Mouse (Mus musculus): ENCODE results near the gene Wdr34.

Wdr34 gene

GRCm38 (mm10) chr2:30048699-30049388, at the start of gene Wdr34:
Gene Wdr34 (minus strand): TSS chr2:30048881.
- peak; percentile 91 to 98 for DNase-seq (ENCODE audit: low spot score in 2 of 2)

DNA sequence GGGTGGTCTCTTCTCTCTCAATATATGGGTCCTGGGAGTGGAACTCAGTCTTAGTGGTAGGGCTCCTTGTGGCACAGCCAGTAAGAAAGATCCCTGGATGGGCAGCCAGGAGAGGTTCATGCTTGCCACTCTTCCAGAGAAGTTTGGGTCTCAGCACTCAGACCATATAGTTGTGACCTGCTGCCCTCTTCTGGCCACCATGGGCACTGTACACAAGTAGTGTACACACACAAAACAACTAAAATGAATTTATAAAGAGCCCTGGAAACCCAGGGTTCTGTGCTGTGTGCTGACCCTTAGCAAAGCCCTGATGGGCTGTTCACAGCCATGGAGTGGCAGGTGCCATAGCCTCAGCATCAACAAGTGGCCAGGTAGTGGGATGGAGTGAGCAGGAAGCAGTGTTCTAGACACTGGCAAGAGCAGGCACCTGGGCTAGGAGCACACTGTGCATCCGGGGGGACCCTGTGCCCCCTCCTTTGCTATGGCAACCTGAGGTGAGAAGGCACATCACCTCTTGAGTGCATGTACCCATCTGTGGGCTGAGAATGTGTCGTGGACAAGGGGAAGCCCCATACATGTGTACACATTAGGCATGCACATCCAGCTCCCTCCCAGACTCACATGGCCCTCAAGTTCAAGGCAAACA, 47.3 kb upstream of the Wdr34 start:
- DNase-seq (ENCODE audit: low spot score in 2 of 2): peak in 1 of 2 experiments; percentile 27

DNA sequence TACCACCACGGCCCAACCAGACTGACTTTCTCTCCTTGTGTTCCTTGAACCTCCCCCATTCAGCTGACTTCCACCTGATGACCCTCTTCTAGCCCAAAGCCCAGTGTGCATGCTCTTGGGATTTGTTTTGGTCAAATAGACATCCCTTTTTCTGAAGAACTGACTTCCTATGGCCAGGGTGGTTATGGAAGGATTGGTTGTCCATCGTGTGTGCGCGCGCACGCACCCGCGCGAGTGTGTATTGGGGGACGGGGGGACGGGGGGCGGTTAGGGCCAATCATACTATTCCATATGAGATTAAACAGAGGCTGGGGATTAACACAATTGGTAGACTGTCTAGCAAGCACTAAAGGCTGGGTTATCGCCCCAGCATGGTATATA, 45.5 kb upstream of the Wdr34 start:
- DNase-seq (ENCODE audit: low spot score in 2 of 2): no peak

DNA sequence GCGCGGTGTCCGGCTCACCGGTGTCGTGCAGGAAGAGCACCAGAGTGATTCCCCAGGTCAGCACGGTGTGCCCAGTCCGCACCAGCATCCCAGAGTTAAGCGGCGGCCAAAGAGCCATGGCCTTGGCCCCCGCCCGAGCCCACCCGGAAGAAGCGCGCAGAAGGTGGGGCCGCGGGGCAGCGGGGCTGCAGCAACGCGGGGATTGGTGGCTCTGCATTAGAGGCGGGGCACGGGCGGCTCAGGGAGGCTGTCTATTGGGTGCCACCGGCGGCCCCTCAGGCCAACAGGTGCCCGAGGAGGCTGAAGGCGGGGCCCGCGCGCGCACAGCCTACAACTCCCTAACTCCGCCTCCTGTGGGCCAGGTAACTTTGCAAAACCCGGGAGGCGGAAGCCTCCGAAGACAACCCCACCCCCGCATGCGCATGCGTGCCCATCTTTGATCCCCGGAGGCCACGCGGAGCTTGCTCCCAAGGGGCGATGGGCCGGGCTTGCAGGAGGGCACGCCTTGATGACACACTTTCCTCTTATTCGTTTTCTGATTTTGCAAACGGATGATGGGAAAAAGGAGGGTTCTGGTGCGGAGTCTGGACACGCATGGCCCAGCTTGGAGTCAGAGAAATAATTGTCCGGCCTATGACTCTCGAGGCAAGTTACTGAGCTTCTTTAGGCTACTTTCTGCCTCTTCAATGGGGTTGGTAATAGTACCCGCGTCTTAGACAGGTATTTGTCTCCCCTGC, 45.0 kb upstream of the Wdr34 start, which contains the start of gene Zdhhc12:
Zdhhc12 (minus strand) TSS at position 178 of the 737 bp plus-strand sequence.
- DNase-seq (ENCODE audit: low spot score in 2 of 2): peak; percentile 92

DNA sequence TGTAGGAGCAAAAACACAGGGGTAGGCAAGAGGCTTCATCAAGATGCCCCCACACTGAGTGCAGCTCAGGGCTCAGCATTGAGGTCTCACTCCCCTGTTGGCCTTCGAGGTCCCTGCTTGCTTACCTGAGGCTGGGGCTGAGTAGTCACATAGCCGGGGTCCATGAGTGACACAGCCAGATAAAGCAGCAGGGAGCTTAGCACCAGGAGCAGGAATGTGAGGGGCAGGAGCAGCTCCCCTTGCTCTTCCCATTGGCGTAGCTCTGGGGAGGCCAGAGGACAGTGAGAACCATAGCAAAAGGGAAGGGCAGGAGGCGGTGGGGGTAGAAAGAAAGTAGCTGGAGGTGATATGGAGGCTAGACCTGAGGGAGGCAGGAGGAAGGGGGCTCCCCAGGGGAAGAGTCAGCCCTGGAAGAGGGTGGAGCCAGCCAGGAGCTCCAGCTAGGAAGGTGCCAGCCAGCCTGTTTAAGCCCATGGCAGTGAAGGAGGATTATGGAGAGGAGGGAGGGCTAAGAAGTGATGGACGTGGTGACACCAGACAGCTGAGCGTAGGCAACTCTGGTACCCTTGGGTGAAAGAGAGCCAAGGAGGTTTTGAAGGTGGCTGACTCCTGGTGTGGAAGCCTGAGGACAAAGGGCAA, 43.7 kb upstream of the Wdr34 start:
- DNase-seq (ENCODE audit: low spot score in 2 of 2): no peak

- DNase-seq (ENCODE audit: low spot score in 2 of 2): no peak
These were observed 42.8 kb upstream of the Wdr34 start for GRCm38 (mm10) chr2:30091521-30091920.

DNA sequence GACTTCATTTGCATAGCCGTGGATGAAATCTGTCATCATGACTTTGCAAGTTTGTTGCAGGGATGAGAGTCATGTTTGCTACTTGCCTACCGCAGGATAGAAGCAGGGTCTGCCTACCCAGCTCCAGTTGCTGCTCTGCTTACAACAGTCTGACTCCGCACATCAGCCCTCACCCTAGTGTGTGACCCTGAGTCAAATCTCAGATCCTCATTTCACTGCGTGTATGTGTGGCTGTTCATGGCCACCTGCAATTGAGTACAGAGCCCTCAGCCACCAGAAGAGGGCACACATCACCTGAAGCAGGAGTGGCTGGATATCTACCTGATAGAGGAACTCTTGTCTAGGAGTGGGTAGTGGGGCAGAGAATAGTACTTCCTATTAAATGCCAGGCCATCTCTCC, 38.6 kb upstream of the Wdr34 start:
- no peak for DNase-seq (ENCODE audit: low spot score in 2 of 2)

DNA sequence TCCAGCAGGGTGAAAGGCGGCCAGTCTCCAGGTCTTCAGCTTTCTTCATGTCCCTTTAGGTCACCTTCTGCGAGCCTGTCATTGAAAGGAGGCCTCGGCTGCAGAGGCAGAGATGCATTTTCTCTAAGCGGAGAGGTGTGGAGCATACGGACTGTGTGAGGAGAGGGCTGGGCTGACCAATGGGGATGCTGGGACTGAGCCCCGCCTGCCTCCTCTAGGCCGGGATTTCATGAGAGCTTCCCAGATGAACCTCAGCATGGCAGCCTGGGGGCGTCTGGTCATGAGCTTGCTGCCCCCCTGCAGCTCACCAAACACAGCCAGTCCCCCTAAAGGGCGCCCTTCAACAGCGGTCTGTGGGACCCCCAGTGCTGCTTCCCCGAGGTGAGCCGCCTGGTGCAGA, 36.0 kb upstream of the Wdr34 start:
- DNase-seq (ENCODE audit: low spot score in 2 of 2): no peak

- DNase-seq (ENCODE audit: low spot score in 2 of 2): no peak
These were observed 35.4 kb upstream of the Wdr34 start for GRCm38 (mm10) chr2:30084113-30084512.

DNA sequence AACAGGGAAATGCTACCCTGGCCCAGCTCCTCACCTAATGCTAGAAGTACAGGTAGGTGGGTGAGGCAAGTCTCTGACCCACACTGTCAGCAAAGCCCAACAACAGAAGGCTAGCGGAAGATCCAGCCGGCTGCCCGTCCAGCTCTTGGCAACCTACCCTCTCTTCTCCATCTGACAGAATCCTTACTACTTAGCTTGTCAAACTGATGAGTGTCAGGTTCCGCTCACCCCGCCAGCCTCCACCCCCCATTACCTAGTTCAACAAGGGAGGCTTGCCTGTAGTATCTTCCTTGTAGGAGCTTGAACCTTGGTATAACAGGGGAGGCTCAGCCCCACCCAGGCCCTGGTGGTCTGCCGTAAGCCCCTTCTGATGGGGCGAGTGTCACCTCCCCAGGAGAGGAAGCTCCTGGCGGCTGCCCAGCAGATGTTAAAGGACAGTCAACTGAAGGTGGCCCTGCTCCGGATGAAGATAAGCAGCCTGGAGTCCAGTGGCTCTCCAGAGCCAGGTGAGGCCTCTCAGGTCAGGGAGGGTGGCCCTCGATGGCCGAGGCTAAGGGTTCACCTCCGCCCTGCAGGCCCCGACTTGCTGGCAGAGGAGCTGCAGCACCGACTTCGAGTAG, 31.6 kb upstream of the Wdr34 start:
- DNase-seq (ENCODE audit: low spot score in 2 of 2): no peak

- DNase-seq (ENCODE audit: low spot score in 2 of 2): no peak
These were observed 30.1 kb upstream of the Wdr34 start for GRCm38 (mm10) chr2:30078760-30079159.

DNA sequence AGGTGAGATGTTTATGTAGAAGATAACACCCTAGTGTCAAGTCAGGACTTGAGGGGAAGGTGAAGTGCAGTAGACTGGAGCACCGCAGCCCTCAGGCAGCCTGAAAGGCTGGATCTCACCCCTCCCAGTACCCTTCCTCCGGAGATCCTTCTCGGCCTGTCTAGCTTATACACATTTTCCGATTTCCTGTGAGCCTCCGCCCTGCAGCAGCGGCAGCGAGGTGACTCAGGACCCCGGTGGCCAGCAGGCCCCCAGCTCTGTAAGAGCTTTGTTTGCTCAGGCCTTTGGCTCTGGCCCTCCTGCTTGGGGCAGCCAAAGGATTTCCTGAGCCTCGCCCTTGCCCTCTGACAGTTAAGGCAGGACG, 29.6 kb upstream of the Wdr34 start:
- DNase-seq (ENCODE audit: low spot score in 2 of 2): no peak

- peak in 1 of 2 experiments; percentile 73 for DNase-seq (ENCODE audit: low spot score in 2 of 2)
These were observed 29.0 kb upstream of the Wdr34 start, which contains the start of gene Pkn3 for GRCm38 (mm10) chr2:30077502-30078348. Gene Pkn3 (plus strand): TSS chr2:30077684.

DNA sequence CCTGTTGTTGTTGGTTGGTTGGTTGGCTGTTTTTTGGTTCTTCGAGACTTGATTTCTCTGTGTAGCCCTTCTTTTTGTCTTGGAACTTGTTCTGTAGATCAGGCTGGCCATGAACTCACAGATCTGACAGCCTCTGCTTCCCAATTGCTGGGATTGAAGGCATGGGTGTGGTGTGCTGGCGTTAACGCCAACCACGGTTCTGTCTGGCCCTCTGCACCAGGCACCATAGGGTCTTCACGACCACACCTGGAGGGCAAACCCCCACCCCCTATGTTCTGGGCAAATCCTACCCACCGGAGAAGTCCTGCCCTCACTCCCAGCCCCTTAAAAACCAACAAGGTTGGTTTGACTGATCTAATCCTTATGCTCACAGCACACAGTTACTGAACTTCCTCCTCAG, 28.3 kb upstream of the Wdr34 start:
- no peak for DNase-seq (ENCODE audit: low spot score in 2 of 2)

- DNase-seq (ENCODE audit: low spot score in 2 of 2): no peak
These were observed 27.8 kb upstream of the Wdr34 start for GRCm38 (mm10) chr2:30076439-30076838.

GRCm38 (mm10) chr2:30075625-30076024, 26.9 kb upstream of the Wdr34 start:
- DNase-seq (ENCODE audit: low spot score in 2 of 2): no peak

DNA sequence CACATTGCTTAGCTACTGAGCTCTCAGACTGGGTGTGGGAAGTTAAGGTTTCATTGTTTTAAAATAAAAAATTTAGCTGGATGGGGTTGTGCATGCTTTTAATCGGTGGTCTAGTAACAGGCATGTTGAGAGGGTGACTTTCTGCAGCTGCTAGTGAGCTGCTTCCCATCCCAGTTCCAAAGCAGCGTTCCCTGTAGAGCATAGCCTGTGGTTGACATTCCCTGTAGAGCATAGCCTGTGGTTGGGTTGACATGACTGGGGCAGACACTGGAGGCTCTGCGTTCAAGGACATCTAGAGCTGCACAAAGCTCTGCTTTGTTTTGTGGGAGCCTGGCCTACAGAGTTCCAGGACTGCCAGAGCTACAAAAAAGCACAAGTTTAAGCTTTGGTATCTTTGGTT, 24.6 kb upstream of the Wdr34 start:
- DNase-seq (ENCODE audit: low spot score in 2 of 2): no peak

GRCm38 (mm10) chr2:30072875-30073274, 24.2 kb upstream of the Wdr34 start:
- DNase-seq (ENCODE audit: low spot score in 2 of 2): no peak

- DNase-seq (ENCODE audit: low spot score in 2 of 2): no peak
These were observed 19.3 kb upstream of the Wdr34 start for GRCm38 (mm10) chr2:30067962-30068361.

DNA sequence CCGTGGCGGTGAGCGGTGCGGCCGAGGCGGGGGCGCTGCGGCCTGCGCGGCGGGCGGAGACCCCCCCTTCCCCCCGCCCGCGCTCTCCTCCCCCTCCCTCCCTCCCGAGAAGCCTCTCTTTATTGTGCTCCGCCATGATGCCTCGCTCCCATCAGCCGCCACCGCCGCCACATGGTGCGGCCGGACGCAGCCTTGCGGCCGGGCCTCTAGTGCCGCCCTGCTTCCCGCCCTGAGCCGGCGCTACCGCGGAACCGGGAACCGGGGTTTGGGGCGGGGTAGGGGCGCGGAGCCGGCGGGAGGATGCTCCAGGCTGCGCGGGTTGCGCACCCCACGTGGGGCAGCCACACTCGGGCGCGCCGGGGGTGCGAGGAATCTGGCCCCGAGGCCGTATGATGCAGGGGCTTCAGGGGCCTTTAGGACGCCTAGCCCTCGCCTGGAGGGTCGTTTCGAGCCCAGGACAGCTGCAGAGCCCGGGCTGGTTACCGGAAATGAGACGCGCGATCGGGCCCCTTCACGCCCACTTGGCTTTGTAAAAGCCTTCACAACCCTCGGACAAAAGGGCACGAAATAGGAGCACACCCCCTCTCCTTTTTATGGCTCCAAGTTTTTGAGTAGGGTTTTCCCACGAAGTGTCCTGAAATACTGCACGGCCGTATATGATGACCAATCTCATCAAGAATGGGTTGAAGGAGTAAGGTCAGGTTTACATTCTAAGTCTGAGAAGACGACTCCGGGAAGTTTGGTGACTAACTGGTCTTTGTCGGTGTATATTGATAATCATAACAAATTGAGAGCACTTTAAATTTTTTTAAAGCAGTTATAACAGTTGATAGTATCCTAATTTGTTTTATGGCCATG, 18.6 kb upstream of the Wdr34 start:
- peak in 1 of 2 experiments; percentile 30 for DNase-seq (ENCODE audit: low spot score in 2 of 2)

All from left cerebral cortex, adult 9 months (tissue).